Mouse (Mus musculus) liver, embryonic 16.5 days (tissue): ENCODE measurements around the gene Hoxd13. TPM values are rescaled to one million over a fixed set of nuclear protein-coding genes. Genes with fewer than 3 reads are reported as not detected.

ENCODE experiments used
- ATAC-seq: fragments of 200-750 bp; cut with Nextera tagmentation; 2 replicates; pipeline ENCODE4 v1.8.0; 2017; ENCODE audit warnings: low read depth, mild to moderate bottlenecking, moderate number of reproducible peaks, moderate library complexity
- H3K27ac ChIP-seq: fragments of 300-500 bp; sonication (generic); 2 replicates; pipeline ENCODE4 v1.5.1; 2014; ENCODE audit warnings: mild to moderate bottlenecking, low read length
- H3K27me3 ChIP-seq: fragments of 300-500 bp; sonication (generic); 2 replicates; pipeline ENCODE4 v1.6.1; 2014; ENCODE audit warnings: low read depth, low read length, mixed read lengths; ENCODE audit not compliant: control insufficient read depth, insufficient read depth
- H3K36me3 ChIP-seq: fragments of 300-500 bp; sonication (generic); 2 replicates; pipeline ENCODE4 v1.6.1; 2014; ENCODE audit warnings: mild to moderate bottlenecking; ENCODE audit not compliant: control insufficient read depth, insufficient read depth
- H3K4me1 ChIP-seq: fragments of 300-500 bp; sonication (generic); 2 replicates; pipeline ENCODE4 v1.6.1; 2014; ENCODE audit warnings: low read depth, low read length, mixed read lengths; ENCODE audit not compliant: control insufficient read depth
- H3K4me2 ChIP-seq: fragments of 300-500 bp; sonication (generic); 2 replicates; pipeline ENCODE4 v1.6.1; 2014; ENCODE audit warnings: low read depth, low read length, mixed read lengths
- H3K4me3 ChIP-seq: fragments of 300-500 bp; sonication (generic); 2 replicates; pipeline ENCODE4 v1.5.1; 2014; ENCODE audit warnings: low read depth, mild to moderate bottlenecking, low read length
- H3K9ac ChIP-seq: fragments of 300-500 bp; sonication (generic); 2 replicates; pipeline ENCODE4 v1.6.1; 2014; ENCODE audit warnings: low read depth, low read length
- H3K9me3 ChIP-seq: fragments of 300-500 bp; sonication (generic); replicated peaks from 2 replicates; pipeline ENCODE4 v1.6.1; 2016; ENCODE audit warnings: low read length; ENCODE audit not compliant: control insufficient read depth
- WGBS: fragments of 180-500 bp; shearing (Covaris S2); extraction: QIAGEN DNeasy Blood & Tissue Kit; methylation state at CpG from one replicate; pipeline ENCODE4 v1.1.7; 2014; ENCODE audit not compliant: insufficient replicate concordance; 5-methylcytosine and 5-hydroxymethylcytosine counted together
- microRNA-seq: library from miRNA; unstranded; fragments of <30 nt; microRNA quantifications from one replicate; pipeline ENCODE4, GENCODE M21; 2016
- polyA plus RNA-seq: library from polyadenylated mRNA; unstranded; fragments of >200 nt; fragmentation: Nextera tagmentation; extraction: Ambion mirVana; gene quantifications from 2 replicates; pipeline ENCODE4 v1.2.1, GENCODE M21; 2015

The Hoxd13 gene
- polyA plus RNA-seq, 1 experiment from 2014 or later: not detected

- Histone ChIP-seq H3K36me3 (no peaks in the 10 kb centered on the region), H3K9me3 (no peaks in the 10 kb centered on the region), H3K4me2 (no peak overlapping the region), H3K4me3 (no peak overlapping the region), H3K9ac (no peak overlapping the region), H3K27me3 (peaks cover 84% of the 10 kb centered on the region), H3K27ac (no peak overlapping the region), H3K4me1 (no peaks in the 10 kb centered on the region)
- 3% methylated on average over 26 of the region's 26 CpGs for WGBS
- ATAC-seq: no peak
These were observed 47.6 kb downstream of the Hoxd13 start for GRCm38 (mm10) chr2:74715504-74716241.

DNA sequence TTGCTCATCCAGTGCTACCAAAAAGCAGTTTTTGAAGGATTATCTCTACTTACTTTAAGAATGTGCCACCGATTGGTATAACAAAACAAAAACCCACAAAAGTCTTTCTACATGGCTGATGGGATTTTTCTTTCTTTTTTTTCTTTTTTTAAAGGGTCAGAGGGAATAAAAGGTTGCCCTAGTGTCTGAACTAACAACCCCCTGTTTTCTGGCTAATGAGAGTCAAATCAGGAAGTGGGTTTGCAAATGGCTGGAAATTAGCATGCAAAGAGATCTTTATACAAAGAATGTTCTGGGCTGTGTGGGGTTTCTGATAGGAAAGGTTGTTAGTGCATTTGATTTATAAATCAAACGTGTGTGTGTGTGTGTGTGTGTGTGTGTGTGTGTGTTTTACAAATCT lies 52.3 kb downstream of the Hoxd13 start:
- no peak for ATAC-seq
- H3K36me3 ChIP-seq: no peaks in the 10 kb centered on the region
- H3K27me3 ChIP-seq: peaks cover 80% of the 10 kb centered on the region
- no peaks in the 10 kb centered on the region for H3K4me1 ChIP-seq
- H3K9me3 ChIP-seq: no peaks in the 10 kb centered on the region
- 7% methylated on average over 2 of the region's 2 CpGs for WGBS
- no peak overlapping the region for H3K27ac ChIP-seq
- no peak overlapping the region for H3K4me2 ChIP-seq
- no peak overlapping the region for H3K4me3 ChIP-seq
- H3K9ac ChIP-seq: no peak overlapping the region

DNA sequence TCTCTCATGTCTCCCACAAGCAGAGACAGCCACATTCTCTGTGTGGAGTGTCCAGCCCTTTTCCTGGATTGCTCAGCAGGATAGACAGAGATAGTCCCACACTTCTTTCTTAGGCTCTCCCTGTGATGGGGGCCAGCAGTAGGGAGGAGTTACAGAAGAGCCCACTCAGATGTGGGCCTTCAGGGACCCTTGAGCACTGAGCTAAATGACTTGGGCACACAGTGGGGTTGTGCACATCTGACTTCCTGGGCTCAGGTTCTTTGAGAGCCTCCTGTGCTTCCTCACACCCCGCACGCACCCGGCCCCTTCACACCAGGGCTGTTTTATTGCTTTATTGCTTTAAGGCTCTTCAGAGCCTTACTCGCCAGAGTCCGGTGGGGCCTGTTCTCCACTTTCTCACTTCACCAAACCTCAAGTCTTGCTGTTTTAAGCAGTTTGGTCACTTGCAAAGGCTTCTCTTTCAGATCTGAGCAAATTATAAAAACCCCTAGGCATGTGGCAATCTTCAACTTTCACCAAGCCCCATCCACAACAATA lies 52.9 kb downstream of the Hoxd13 start:
- H3K27ac ChIP-seq: no peak overlapping the region
- H3K9ac ChIP-seq: no peak overlapping the region
- no peaks in the 10 kb centered on the region for H3K9me3 ChIP-seq
- no peaks in the 10 kb centered on the region for H3K4me1 ChIP-seq
- H3K36me3 ChIP-seq: no peaks in the 10 kb centered on the region
- H3K4me3 ChIP-seq: no peak overlapping the region
- H3K4me2 ChIP-seq: no peak overlapping the region
- 45% methylated on average over 5 of the region's 5 CpGs for WGBS
- peaks cover 80% of the 10 kb centered on the region for H3K27me3 ChIP-seq
- no peak for ATAC-seq

Small RNA genes lying within 50 kb of the gene (microRNA-seq; reads per million reads assigned to microRNA genes)
- gene Gm44463: not detected

Other genes starting within 250 kb of the Hoxd13 start
- 14.7 and 18.3 TPM in 2 replicates for gene Lnpk, start 88.9 kb upstream of the Hoxd13 start, polyA plus RNA-seq
- not detected in 2 replicates for gene Evx2, start 8.8 kb upstream of the Hoxd13 start, polyA plus RNA-seq
- gene Hoxd12, start 6.7 kb downstream of the Hoxd13 start, polyA plus RNA-seq: not detected in 2 replicates
- not detected in 2 replicates for gene Hoxd11, start 11.2 kb downstream of the Hoxd13 start, polyA plus RNA-seq
- not detected in 2 replicates for gene Hoxd10, start 23.6 kb downstream of the Hoxd13 start, polyA plus RNA-seq
- gene Hoxd9, start 29.4 kb downstream of the Hoxd13 start, polyA plus RNA-seq: not detected in 2 replicates
- gene Hoxd8, start 36.3 kb downstream of the Hoxd13 start, polyA plus RNA-seq: 0.04 and 0.05 TPM in 2 replicates
- 0.09 TPM in 1 of 2 replicates, not detected in the other for gene Hoxd3, start 43.6 kb downstream of the Hoxd13 start, polyA plus RNA-seq
- gene Hoxd4, start 43.6 kb downstream of the Hoxd13 start, polyA plus RNA-seq: not detected in 2 replicates
- not detected in 2 replicates for gene Gm28230, start 58.4 kb downstream of the Hoxd13 start, polyA plus RNA-seq
- not detected in 2 replicates for gene Hoxd1, start 94.7 kb downstream of the Hoxd13 start, polyA plus RNA-seq
- gene Mtx2, start 157.5 kb downstream of the Hoxd13 start, polyA plus RNA-seq: 48.3 and 52.5 TPM in 2 replicates